Mouse (Mus musculus) MEL (cell line): ENCODE data around the gene Rsph10b.

Experiments used
- CTCF ChIP-seq, 3 experiments: IDR thresholded peaks in 2 of 3; conservative IDR thresholded peaks in 1 of 3; 2 replicates each; pipeline ENCODE4 v1.5.1; 2011 to 2012; ENCODE audit warnings: low read length in 3 of 3, low read depth in 2 of 3, mild to moderate bottlenecking in 2 of 3, improper control_type of control experiment in 1 of 3, inconsistent platforms in 1 of 3, mixed read lengths in 1 of 3, moderate library complexity in 1 of 3; ENCODE audit not compliant: control insufficient read depth in 1 of 3, insufficient read depth in 1 of 3, poor library complexity in 1 of 3, severe bottlenecking in 1 of 3
- ELF1 ChIP-seq: IDR thresholded peaks from 2 replicates; pipeline ENCODE4 v1.6.1; 2014; ENCODE audit warnings: low read depth, mild to moderate bottlenecking, inconsistent platforms, low read length, improper control_type of control experiment, moderate library complexity
- MXI1 ChIP-seq: IDR thresholded peaks from 2 replicates; pipeline ENCODE4 v1.6.1; 2011; ENCODE audit warnings: mild to moderate bottlenecking, low read depth, low read length, improper control_type of control experiment
- TCF12 ChIP-seq: IDR thresholded peaks from 2 replicates; pipeline ENCODE4 v1.6.1; 2014; ENCODE audit warnings: low read depth, mild to moderate bottlenecking, inconsistent platforms, low read length, improper control_type of control experiment, moderate library complexity
- USF1 ChIP-seq: IDR thresholded peaks from 2 replicates; pipeline ENCODE4 v1.6.1; 2014; ENCODE audit warnings: low read depth, mild to moderate bottlenecking, inconsistent platforms, low read length, improper control_type of control experiment, moderate library complexity

DNA sequence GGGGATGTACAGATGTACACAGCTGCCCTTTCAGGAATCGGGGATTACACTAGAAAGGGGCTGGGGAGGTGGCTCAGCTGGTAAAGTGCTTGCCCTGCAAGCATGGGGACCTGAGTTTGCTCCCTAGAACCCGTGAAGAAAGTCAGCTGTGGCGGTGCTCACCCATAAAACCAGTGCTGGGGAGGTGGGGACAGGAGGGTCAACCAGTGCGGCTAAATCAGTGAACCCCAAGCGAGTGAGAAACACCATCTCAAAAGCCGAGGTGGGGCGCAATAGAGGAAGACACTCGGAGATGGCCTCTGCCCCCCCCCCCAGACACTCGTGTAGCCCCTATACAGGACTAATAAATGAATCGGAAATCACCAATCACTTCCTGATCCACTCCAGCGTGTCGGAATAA is 33.8 kb downstream of the Rsph10b start:
- TF ChIP-seq MXI1 (no peak), USF1 (no peak), TCF12 (no peak), CTCF (IDR thresholded peaks at IDR 0.05 in 2 of 3, conservative IDR thresholded peaks at IDR 0.05 in 1 of 3; ENCODE audit: control insufficient read depth in 1 of 3, insufficient read depth in 1 of 3, low read depth in 2 of 3, low read length in 3 of 3, poor library complexity in 1 of 3, severe bottlenecking in 1 of 3) (no peak), ELF1 (no peak)
